Mouse (Mus musculus) gonadal fat pad, adult 2 months (tissue): ENCODE results near the gene Itpr1. TPM values are rescaled to one million over a fixed set of nuclear protein-coding genes. Genes with fewer than 3 reads are reported as not detected.

ENCODE experiments used
- DNase-seq: peaks from one replicate; pipeline ENCODE4 v3.0.0-alpha.2; 2012; ENCODE audit warnings: low read depth
- polyA plus RNA-seq: library from polyadenylated mRNA; depleted of rRNA; stranded (reverse); fragments of >200 nt; gene quantifications from 2 replicates; pipeline ENCODE4 v1.2.3, GENCODE M21; 2012

The Itpr1 gene
- polyA plus RNA-seq, 1 experiment: 20.9 TPM

GRCm38 (mm10) chr6:108213481-108214293 is 791 bp downstream of the Itpr1 start:
- DNase-seq: no peak

GRCm38 (mm10) chr6:108214294-108214925 is 1.5 kb downstream of the Itpr1 start:
- DNase-seq: no peak

- no peak for DNase-seq
Observed at GRCm38 (mm10) chr6:108216091-108216490, 3.2 kb downstream of the Itpr1 start.

GRCm38 (mm10) chr6:108216832-108217231 is 3.9 kb downstream of the Itpr1 start:
- no peak for DNase-seq

GRCm38 (mm10) chr6:108217987-108218386 is 5.1 kb downstream of the Itpr1 start:
- no peak for DNase-seq

- DNase-seq: no peak
Observed at GRCm38 (mm10) chr6:108222435-108222834, 9.5 kb downstream of the Itpr1 start.

GRCm38 (mm10) chr6:108222875-108223274 is 10.0 kb downstream of the Itpr1 start:
- DNase-seq: no peak

- no peak for DNase-seq
Observed at GRCm38 (mm10) chr6:108224361-108224760, 11.5 kb downstream of the Itpr1 start.

GRCm38 (mm10) chr6:108225027-108225426 is 12.1 kb downstream of the Itpr1 start:
- no peak for DNase-seq

GRCm38 (mm10) chr6:108226230-108226629 is 13.3 kb downstream of the Itpr1 start:
- no peak for DNase-seq

GRCm38 (mm10) chr6:108227461-108227860 is 14.6 kb downstream of the Itpr1 start:
- no peak for DNase-seq

GRCm38 (mm10) chr6:108228048-108228447 is 15.2 kb downstream of the Itpr1 start:
- no peak for DNase-seq

- no peak for DNase-seq
Observed at GRCm38 (mm10) chr6:108228601-108229000, 15.7 kb downstream of the Itpr1 start.

GRCm38 (mm10) chr6:108230608-108231007 is 17.7 kb downstream of the Itpr1 start:
- no peak for DNase-seq

- no peak for DNase-seq
Observed at GRCm38 (mm10) chr6:108231892-108232710, 19.2 kb downstream of the Itpr1 start.

- DNase-seq: no peak
Observed at GRCm38 (mm10) chr6:108233070-108233469, 20.2 kb downstream of the Itpr1 start.

GRCm38 (mm10) chr6:108234536-108234935 is 21.6 kb downstream of the Itpr1 start:
- DNase-seq: no peak

GRCm38 (mm10) chr6:108235680-108236123 is 22.8 kb downstream of the Itpr1 start:
- no peak for DNase-seq

GRCm38 (mm10) chr6:108236411-108236921 is 23.6 kb downstream of the Itpr1 start:
- DNase-seq: no peak

- no peak for DNase-seq
Observed at GRCm38 (mm10) chr6:108236996-108237395, 24.1 kb downstream of the Itpr1 start.

- no peak for DNase-seq
Observed at GRCm38 (mm10) chr6:108237585-108237984, 24.7 kb downstream of the Itpr1 start.

GRCm38 (mm10) chr6:108238011-108238410 is 25.1 kb downstream of the Itpr1 start:
- DNase-seq: no peak
